Mouse (Mus musculus) lung, postnatal 0 days (tissue): Measurements from ENCODE around the gene Tmem274. TPM values are rescaled to one million over a fixed set of nuclear protein-coding genes. Genes with fewer than 3 reads are reported as not detected.
A peak's percentile ranks its signal among the peaks of the same experiment; 100 is the strongest.
"Not testable (repeated sequence)": the region's sequence is repeated elsewhere in the genome, so short reads cannot be mapped to it uniquely, and the experiment has no call there.

Experiments used
- ATAC-seq: fragments of 200-750 bp; cut with Nextera tagmentation; 2 replicates; pipeline ENCODE4 v1.8.0; 2017; ENCODE audit warnings: moderate library complexity
- DNase-seq: peaks from one replicate; pipeline ENCODE4 v3.0.0-alpha.2; 2016; ENCODE audit warnings: low spot score
- H3K27ac ChIP-seq: fragments of 300-500 bp; sonication (generic); 2 replicates; pipeline ENCODE4 v1.5.1; 2014; ENCODE audit warnings: antibody characterized with exemption, mild to moderate bottlenecking, low read length, mixed read lengths
- H3K27me3 ChIP-seq: fragments of 300-500 bp; sonication (generic); replicated peaks from 2 replicates; pipeline ENCODE4 v1.6.1; 2014; ENCODE audit warnings: low read length, mixed read lengths; ENCODE audit not compliant: insufficient read depth
- H3K36me3 ChIP-seq: fragments of 300-500 bp; sonication (generic); 2 replicates; pipeline ENCODE4 v1.6.1; 2014; ENCODE audit warnings: low read length, mixed read lengths; ENCODE audit not compliant: insufficient read depth
- H3K4me1 ChIP-seq: fragments of 300-500 bp; sonication (generic); 2 replicates; pipeline ENCODE4 v1.6.1; 2014; ENCODE audit warnings: antibody characterized with exemption, low read depth, low read length, mixed read lengths; ENCODE audit not compliant: insufficient read depth
- H3K4me2 ChIP-seq: fragments of 300-500 bp; sonication (generic); replicated peaks from 2 replicates; pipeline ENCODE4 v1.6.1; 2014; ENCODE audit warnings: low read depth, mild to moderate bottlenecking, low read length, moderate library complexity, mixed read lengths
- H3K4me3 ChIP-seq: fragments of 300-500 bp; sonication (generic); 2 replicates; pipeline ENCODE4 v1.5.1; 2014; ENCODE audit warnings: low read depth, low read length
- H3K9ac ChIP-seq: fragments of 300-500 bp; sonication (generic); replicated peaks from 2 replicates; pipeline ENCODE4 v1.6.1; 2014; ENCODE audit warnings: low read depth, mild to moderate bottlenecking
- H3K9me3 ChIP-seq: fragments of 300-500 bp; sonication (generic); 2 replicates; pipeline ENCODE4 v1.6.1; 2016; ENCODE audit warnings: low read length, mixed read lengths
- CTCF ChIP-seq: IDR thresholded peaks from 2 replicates; pipeline ENCODE4 v1.5.1; 2016; ENCODE audit warnings: antibody characterized with exemption, mild to moderate bottlenecking
- EP300 ChIP-seq: IDR thresholded peaks from 2 replicates; pipeline ENCODE4 v1.6.1; 2016; ENCODE audit warnings: antibody characterized with exemption, mild to moderate bottlenecking, control low read depth
- WGBS: fragments of 180-500 bp; shearing (Covaris S2); extraction: QIAGEN DNeasy Blood & Tissue Kit; methylation state at CpG from one replicate; pipeline ENCODE4 v1.1.7; 2014; 5-methylcytosine and 5-hydroxymethylcytosine counted together
- polyA plus RNA-seq: library from polyadenylated mRNA; unstranded; fragments of >200 nt; fragmentation: Nextera tagmentation; extraction: Ambion mirVana; gene quantifications from 2 replicates; pipeline ENCODE4 v1.2.1, GENCODE M21; 2015

Gene Tmem274
- polyA plus RNA-seq, result not detected in 2 replicates

DNA sequence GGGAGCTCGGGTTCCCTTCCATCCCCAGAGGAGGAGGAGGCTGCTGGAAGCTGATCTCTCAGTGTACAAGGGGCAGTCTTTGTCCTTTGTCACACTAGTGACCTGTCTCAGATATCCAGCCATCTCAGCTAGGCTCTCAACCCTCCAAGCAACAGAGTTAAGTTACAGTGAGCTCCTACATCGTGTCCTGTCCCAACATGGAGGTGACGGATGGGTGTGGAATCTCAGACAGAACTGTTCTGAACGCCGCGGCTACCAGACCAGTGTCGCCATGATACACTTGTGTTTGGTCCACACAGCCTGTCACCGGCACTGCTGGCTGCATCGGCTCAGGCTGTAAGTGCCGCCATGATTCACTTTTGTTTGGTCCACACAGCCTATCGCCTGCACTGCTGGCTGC lies at the start of gene Tmem274:
Gene Tmem274 (plus strand): TSS at position 301 of the 400 bp plus-strand sequence.
- TF ChIP-seq EP300 (no peak), CTCF (no peak)
- Histone ChIP-seq H3K4me2 (no peak within 1 kb of the TSS), H3K27ac (no peak within 1 kb of the TSS), H3K36me3 (no peaks in the 10 kb centered on the region), H3K9ac (no peak within 1 kb of the TSS), H3K4me1 (no peaks in the 10 kb centered on the region), H3K27me3 (no peaks in the 10 kb centered on the region), H3K4me3 (no peak within 1 kb of the TSS), H3K9me3 (no peaks in the 10 kb centered on the region)
- ATAC-seq (no peak), DNase-seq (no peak)
- WGBS, result 87% methylated on average over 11 of the region's 11 CpGs

DNA sequence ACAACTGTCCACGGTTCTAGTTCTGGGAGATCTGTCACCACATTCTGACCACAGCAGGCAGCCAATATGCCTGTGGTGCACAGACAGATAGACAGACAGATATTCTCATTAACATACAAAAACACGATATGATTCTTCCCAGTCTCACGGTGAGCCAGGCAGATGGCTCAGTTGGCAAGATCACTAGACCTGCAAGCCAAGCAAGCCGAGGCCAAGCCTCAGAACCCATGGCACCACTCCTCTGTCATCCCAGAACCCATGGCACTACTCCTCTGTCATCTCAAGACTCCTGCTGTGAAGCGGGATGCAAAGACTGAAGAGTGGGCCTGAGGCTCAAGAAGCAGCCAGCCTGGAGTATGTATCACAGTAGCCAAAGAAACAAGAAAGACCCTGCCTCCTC lies 47.6 kb upstream of the Tmem274 start:
- Histone ChIP-seq H3K4me3 (no peak overlapping the region), H3K9me3 (no peaks in the 10 kb centered on the region), H3K4me1 (no peaks in the 10 kb centered on the region), H3K27me3 (no peaks in the 10 kb centered on the region), H3K4me2 (no peak overlapping the region), H3K36me3 (no peaks in the 10 kb centered on the region), H3K27ac (no peak overlapping the region), H3K9ac (no peak overlapping the region)
- TF ChIP-seq EP300 (no peak), CTCF (no peak)
- no peak for DNase-seq
- no peak for ATAC-seq
- 82% methylated on average over 5 of the region's 5 CpGs for WGBS

DNA sequence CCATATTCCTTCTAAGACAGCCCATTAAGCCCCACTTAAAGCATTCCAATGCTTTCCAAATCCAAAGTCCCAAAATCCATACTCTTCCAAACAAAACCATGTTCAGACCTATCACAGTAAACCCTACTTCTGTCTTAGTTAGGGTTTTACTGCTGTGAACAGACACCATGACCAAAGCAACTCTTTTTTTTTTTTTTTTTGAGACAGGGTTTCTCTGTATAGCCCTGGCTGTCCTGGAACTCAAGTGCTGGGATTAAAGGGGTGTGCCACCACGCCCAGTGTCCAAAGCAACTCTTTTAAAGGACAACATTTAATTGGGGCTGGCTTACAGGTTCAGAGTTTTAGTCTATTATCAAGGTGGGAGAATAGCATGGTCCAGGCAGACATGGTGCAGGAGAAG lies 45.3 kb upstream of the Tmem274 start:
- 78% methylated on average over 1 of the region's 1 CpGs for WGBS
- not testable (repeated sequence) for ATAC-seq

DNA sequence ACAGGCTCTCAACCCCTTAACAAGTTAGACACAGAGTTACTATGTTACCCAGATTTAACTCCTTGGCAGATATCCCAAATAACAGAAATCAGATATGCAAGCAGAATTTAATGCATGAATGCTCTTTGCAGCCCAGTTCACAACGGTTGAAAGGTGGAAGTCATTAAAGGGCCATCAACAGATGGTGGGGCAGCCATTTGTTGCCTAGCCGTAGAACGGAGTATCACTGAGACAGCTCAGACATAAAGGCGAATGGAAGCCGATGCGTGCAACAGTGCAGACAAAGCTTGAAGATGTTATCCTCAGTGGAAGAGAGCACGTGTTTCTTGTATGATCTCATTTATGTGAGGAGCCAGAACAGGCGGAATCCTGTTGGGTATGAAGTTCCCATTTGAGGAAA lies 36.6 kb upstream of the Tmem274 start:
- H3K27ac ChIP-seq, result no peak overlapping the region
- no peak for ATAC-seq
- 74% methylated on average over 8 of the region's 8 CpGs for WGBS

More for the DNA sequence above, 45.3 kb upstream of the Tmem274 start:
- not testable (repeated sequence) for H3K27ac ChIP-seq, H3K4me1 ChIP-seq, H3K9me3 ChIP-seq, H3K9ac ChIP-seq, H3K4me2 ChIP-seq, H3K36me3 ChIP-seq, H3K27me3 ChIP-seq, H3K4me3 ChIP-seq, DNase-seq

DNA sequence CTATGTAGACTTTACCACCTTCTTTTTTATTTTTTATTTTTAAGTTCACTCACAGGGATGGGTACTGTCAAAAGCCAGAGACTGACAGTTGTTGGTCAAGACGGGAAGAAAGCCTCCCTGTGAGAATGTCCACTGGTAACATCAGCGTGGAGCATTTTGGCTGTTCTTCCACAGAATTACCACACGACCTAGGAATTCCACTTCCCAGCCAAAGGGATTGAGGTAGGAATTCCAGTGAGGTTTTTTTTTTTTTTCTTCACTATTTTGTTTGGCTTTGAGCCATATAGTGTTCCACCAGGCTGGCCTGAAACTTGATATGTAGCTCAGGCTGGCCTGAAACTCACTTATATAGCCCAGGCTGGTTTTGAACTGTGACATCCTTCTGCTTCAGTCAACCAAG lies 34.7 kb upstream of the Tmem274 start:
- TF ChIP-seq CTCF, result no peak
- TF ChIP-seq EP300, result 0 out of 2 replicates have a peak, but pooled peaks have one; percentile 27
- H3K9me3 ChIP-seq, result no peaks in the 10 kb centered on the region
- H3K27me3 ChIP-seq, result no peaks in the 10 kb centered on the region
- no peak overlapping the region for H3K4me3 ChIP-seq
- ATAC-seq (no peak), DNase-seq (peak; percentile 52)
- no peak overlapping the region for H3K4me2 ChIP-seq
- H3K9ac ChIP-seq, result no peak overlapping the region
- H3K27ac ChIP-seq, result no peak overlapping the region
- WGBS, result 12% methylated on average over 3 of the region's 3 CpGs
- H3K36me3 ChIP-seq, result no peaks in the 10 kb centered on the region
- H3K4me1 ChIP-seq, result 0 out of 2 replicates have a peak, but pooled peaks cover 3% of the 10 kb centered on the region

More for the DNA sequence above, 36.6 kb upstream of the Tmem274 start:
- Histone ChIP-seq H3K4me2 (no peak overlapping the region), H3K4me1 (0 out of 2 replicates have a peak, but pooled peaks cover under 1% of the 10 kb centered on the region), H3K36me3 (no peaks in the 10 kb centered on the region), H3K9ac (no peak overlapping the region), H3K4me3 (no peak overlapping the region), H3K27me3 (no peaks in the 10 kb centered on the region), H3K9me3 (no peaks in the 10 kb centered on the region)
- no peak for DNase-seq
- TF ChIP-seq CTCF (no peak), EP300 (no peak)

DNA sequence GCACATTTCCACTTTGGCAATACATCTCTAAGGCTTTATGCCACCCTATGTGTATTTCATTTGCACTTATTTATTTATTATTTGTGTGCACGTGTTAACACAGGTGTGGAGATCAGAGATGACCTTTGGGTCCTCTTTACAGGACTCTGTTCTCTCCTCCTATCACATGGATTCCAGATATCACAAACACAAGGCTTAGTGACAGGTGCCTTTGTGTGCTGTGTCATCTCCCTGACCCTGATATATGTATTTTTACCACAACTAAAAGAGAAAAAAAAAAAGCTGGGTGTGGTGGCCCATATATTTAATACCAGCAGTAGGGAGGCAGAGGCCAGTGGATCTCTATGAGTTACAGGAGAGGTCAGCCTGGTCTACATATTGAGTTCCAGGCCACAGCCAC lies 32.7 kb upstream of the Tmem274 start:
- no peak overlapping the region for H3K4me3 ChIP-seq
- TF ChIP-seq CTCF (no peak), EP300 (no peak)
- WGBS, result 47% methylated on average over 1 of the region's 1 CpGs
- ATAC-seq (no peak), DNase-seq (no peak)
- H3K27ac ChIP-seq, result no peak overlapping the region
- H3K27me3 ChIP-seq, result no peaks in the 10 kb centered on the region
- no peak overlapping the region for H3K9ac ChIP-seq
- no peak overlapping the region for H3K4me2 ChIP-seq
- H3K4me1 ChIP-seq, result 0 out of 2 replicates have a peak, but pooled peaks cover 3% of the 10 kb centered on the region
- H3K36me3 ChIP-seq, result no peaks in the 10 kb centered on the region
- no peaks in the 10 kb centered on the region for H3K9me3 ChIP-seq
